Mouse (Mus musculus) liver, embryonic 13.5 days (tissue): ENCODE results near the gene Slc30a7. TPM values are rescaled to one million over a fixed set of nuclear protein-coding genes. Genes with fewer than 3 reads are reported as not detected.

Experiments used
- ATAC-seq: fragments of 200-750 bp; cut with Nextera tagmentation; 2 replicates; pipeline ENCODE4 v1.8.0; 2017; ENCODE audit warnings: low read depth, mild to moderate bottlenecking, moderate number of reproducible peaks, moderate library complexity
- DNase-seq: peaks from one replicate; pipeline ENCODE4 v3.0.0; 2022
- H3K27ac ChIP-seq: fragments of 300-500 bp; sonication (generic); 2 replicates; pipeline ENCODE4 v1.5.1; 2015; ENCODE audit warnings: moderate library complexity, mild to moderate bottlenecking, inconsistent platforms
- H3K27me3 ChIP-seq: fragments of 300-500 bp; sonication (generic); 2 replicates; pipeline ENCODE4 v1.6.1; 2015; ENCODE audit warnings: mild to moderate bottlenecking, inconsistent platforms
- H3K36me3 ChIP-seq: fragments of 300-500 bp; sonication (generic); 2 replicates; pipeline ENCODE4 v1.6.1; 2015; ENCODE audit warnings: mild to moderate bottlenecking, inconsistent platforms
- H3K4me1 ChIP-seq: fragments of 300-500 bp; sonication (generic); replicated peaks from 2 replicates; pipeline ENCODE4 v1.6.1; 2015; ENCODE audit warnings: inconsistent platforms
- H3K4me2 ChIP-seq: fragments of 300-500 bp; sonication (generic); 2 replicates; pipeline ENCODE4 v1.6.1; 2015; ENCODE audit warnings: inconsistent platforms, mild to moderate bottlenecking, moderate library complexity
- H3K4me3 ChIP-seq: fragments of 300-500 bp; sonication (generic); replicated peaks from 2 replicates; pipeline ENCODE4 v1.5.1; 2015; ENCODE audit warnings: mild to moderate bottlenecking, inconsistent platforms
- H3K9ac ChIP-seq: fragments of 300-500 bp; sonication (generic); 2 replicates; pipeline ENCODE4 v1.6.1; 2015; ENCODE audit warnings: mild to moderate bottlenecking, inconsistent platforms
- H3K9me3 ChIP-seq: fragments of 300-500 bp; sonication (generic); replicated peaks from 2 replicates; pipeline ENCODE4 v1.6.1; 2016; ENCODE audit warnings: inconsistent platforms
- WGBS: fragments of 180-500 bp; shearing (Covaris S2); methylation state at CpG from one replicate; pipeline ENCODE4 v1.1.7; 2015; ENCODE audit not compliant: insufficient replicate concordance; 5-methylcytosine and 5-hydroxymethylcytosine counted together
- microRNA-seq: library from miRNA; unstranded; fragments of <30 nt; microRNA quantifications from one replicate; pipeline ENCODE4, GENCODE M21; 2016
- polyA plus RNA-seq: library from polyadenylated mRNA; unstranded; fragments of >200 nt; fragmentation: Nextera tagmentation; extraction: Ambion mirVana; gene quantifications from 2 replicates; pipeline ENCODE4 v1.2.1, GENCODE M21; 2015

Gene Slc30a7
- polyA plus RNA-seq, 1 experiment from 2014 or later: 12.0 TPM

DNA sequence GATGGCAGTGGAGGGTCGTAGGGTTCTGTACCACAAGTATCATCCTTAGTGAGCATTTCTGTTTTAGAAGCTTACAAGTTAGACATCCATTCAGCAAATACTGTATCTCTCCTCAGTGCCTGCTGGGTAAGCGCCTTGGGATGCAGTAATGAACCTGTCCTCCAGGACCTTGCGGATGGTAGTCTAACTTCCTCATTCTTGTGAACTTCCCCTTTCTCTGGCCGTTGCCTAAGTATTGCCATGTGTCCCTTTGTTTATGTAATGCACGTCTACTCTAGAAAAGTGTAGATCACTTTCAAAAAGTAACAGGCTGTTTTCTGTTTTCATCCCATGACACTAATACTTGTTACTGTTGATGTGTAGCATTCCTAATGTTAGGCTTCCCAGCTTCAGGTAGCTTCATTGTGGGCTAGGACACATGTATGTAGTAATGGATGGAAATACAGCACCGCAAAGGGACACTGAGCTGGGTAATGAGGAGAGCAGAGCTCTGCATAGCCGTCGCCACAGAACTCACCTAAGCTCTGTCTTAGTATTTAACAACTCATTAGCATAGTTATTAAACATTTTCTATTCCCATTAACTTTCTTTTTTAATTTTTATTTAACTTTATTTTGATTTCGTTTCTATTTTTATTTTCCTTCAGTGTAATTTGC is 104.8 kb downstream of the Slc30a7 start:
- no peak overlapping the region for H3K9ac ChIP-seq
- H3K4me1 ChIP-seq: no peaks in the 10 kb centered on the region
- H3K27ac ChIP-seq: no peak overlapping the region
- DNase-seq (no peak), ATAC-seq (no peak)
- H3K4me2 ChIP-seq: no peak overlapping the region
- no peak overlapping the region for H3K4me3 ChIP-seq
- H3K9me3 ChIP-seq: no peaks in the 10 kb centered on the region
- WGBS: 59% methylated on average over 9 of the region's 9 CpGs
- no peaks in the 10 kb centered on the region for H3K27me3 ChIP-seq
- peaks cover 53% of the 10 kb centered on the region for H3K36me3 ChIP-seq

DNA sequence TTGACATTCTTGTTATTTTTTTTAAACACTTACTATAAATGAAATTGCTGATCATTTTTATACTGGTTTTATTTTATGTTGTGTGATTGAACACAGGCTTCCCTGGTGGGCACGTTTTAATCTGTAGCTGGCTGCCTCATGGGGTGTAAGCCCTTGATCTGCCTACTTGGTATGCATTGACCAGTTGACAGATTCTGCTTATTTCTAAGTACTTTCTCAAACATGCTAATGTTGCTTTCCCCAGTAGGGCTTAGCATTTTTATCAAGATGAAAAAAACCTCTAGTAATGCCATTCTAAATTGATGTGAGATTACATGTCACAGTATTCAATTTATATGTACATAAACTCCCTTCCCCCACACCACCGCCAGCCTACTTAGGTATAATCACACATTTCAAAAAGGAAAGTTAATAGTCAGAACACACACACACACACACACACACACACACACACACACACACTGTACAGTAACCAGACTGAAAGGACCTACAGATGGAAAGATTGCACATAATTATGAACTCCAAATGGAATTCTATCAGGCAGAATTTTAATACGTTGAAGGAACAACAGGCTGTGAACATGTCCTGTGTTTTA is 108.8 kb downstream of the Slc30a7 start:
- H3K27me3 ChIP-seq: no peaks in the 10 kb centered on the region
- H3K36me3 ChIP-seq: peaks cover 44% of the 10 kb centered on the region
- no peak overlapping the region for H3K9ac ChIP-seq
- no peak overlapping the region for H3K4me3 ChIP-seq
- WGBS: 76% methylated on average over 3 of the region's 3 CpGs
- H3K27ac ChIP-seq: no peak overlapping the region
- ATAC-seq (no peak), DNase-seq (no peak)
- H3K4me1 ChIP-seq: no peaks in the 10 kb centered on the region
- H3K9me3 ChIP-seq: no peaks in the 10 kb centered on the region
- H3K4me2 ChIP-seq: no peak overlapping the region

DNA sequence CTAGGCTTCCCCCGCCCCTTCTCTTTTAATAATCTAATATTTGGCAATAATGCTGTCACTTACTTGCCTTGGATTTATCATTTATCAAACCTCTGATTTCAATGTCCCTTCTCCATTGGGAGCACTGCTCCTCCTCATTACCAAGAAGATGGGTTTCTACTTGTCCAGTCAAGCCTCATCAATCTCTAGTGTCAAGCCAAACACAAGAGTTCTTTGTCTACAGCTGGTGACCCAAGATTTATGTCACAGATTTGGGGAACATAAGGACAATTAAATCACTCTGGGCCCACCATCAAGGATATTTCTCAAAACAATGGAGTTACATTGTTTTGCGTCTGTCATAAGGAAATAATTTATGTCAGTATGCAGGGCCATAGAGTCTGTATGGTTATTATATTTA is 114.0 kb downstream of the Slc30a7 start:
- Histone ChIP-seq H3K9ac (no peak overlapping the region), H3K4me1 (0 out of 2 replicates have a peak, but pooled peaks cover 7% of the 10 kb centered on the region), H3K36me3 (peaks cover 19% of the 10 kb centered on the region), H3K4me2 (no peak overlapping the region), H3K9me3 (no peaks in the 10 kb centered on the region), H3K27ac (no peak overlapping the region), H3K27me3 (no peaks in the 10 kb centered on the region), H3K4me3 (no peak overlapping the region)
- DNase-seq: no peak
- WGBS: 86% methylated on average over 2 of the region's 2 CpGs
- no peak for ATAC-seq

DNA sequence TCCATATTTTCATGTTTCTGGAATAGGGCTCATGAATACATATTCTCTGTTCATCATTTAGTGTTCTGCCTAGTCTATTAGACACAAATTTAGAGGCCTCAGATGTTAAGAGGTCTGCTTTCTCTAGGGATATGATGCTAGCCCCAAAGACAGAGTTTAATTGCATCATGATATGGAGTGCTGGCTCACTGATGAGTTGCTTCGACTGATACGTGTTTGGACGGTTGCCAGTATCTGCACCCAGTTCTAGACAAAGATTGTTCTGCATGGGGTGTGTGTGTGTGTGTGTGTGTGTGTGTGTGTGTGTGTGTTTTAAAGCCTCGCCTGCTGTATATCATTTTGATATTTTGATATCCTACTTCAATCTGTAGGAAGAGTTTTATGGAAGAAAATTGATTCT is 114.9 kb downstream of the Slc30a7 start:
- H3K9ac ChIP-seq: no peak overlapping the region
- no peak overlapping the region for H3K4me3 ChIP-seq
- peaks cover 19% of the 10 kb centered on the region for H3K36me3 ChIP-seq
- no peak overlapping the region for H3K4me2 ChIP-seq
- H3K9me3 ChIP-seq: no peaks in the 10 kb centered on the region
- no peak overlapping the region for H3K27ac ChIP-seq
- ATAC-seq: no peak
- 73% methylated on average over 4 of the region's 4 CpGs for WGBS
- no peak for DNase-seq
- H3K27me3 ChIP-seq: no peaks in the 10 kb centered on the region
- H3K4me1 ChIP-seq: peaks cover 7% of the 10 kb centered on the region; the same call in 1 of the 2 replicates

Small RNAs within 50 kb of the gene (microRNA-seq; reads per million reads assigned to microRNA genes)
- gene Mir669n: not detected

Other genes with a start within 250 kb of the Slc30a7 start
- 23.5 and 25.6 TPM in 2 replicates for gene Dph5, start 119.6 kb downstream of the Slc30a7 start, polyA plus RNA-seq
- gene Extl2, start 56 bp upstream of the Slc30a7 start, polyA plus RNA-seq: 4.8 and 6.7 TPM in 2 replicates
- gene Vcam1, start 122.3 kb upstream of the Slc30a7 start, polyA plus RNA-seq: 47.4 and 57.8 TPM in 2 replicates
- gene Gpr88, start 246.1 kb upstream of the Slc30a7 start, polyA plus RNA-seq: 0.06 and 0.30 TPM in 2 replicates